Mouse (Mus musculus) megakaryocyte, embryonic 14.5 days (primary cell): ENCODE results near the gene Lekr1.

Experiments
- FLI1 ChIP-seq: IDR thresholded peaks from 2 replicates; pipeline ENCODE4 v1.6.1; 2012; ENCODE audit warnings: low read length, inconsistent platforms, mixed read lengths
- GATA1 ChIP-seq: IDR thresholded peaks from 3 replicates; pipeline ENCODE4 v1.6.1; 2012; ENCODE audit warnings: mixed read lengths, low read length, inconsistent platforms, borderline replicate concordance

- TF ChIP-seq GATA1 (no peak), FLI1 (no peak)
Observed at GRCm38 (mm10) chr3:65673725-65674124, 7.7 kb downstream of the Lekr1 start.
